Mouse (Mus musculus): ENCODE data around the gene Ankrd13a.

The Ankrd13a gene

DNA sequence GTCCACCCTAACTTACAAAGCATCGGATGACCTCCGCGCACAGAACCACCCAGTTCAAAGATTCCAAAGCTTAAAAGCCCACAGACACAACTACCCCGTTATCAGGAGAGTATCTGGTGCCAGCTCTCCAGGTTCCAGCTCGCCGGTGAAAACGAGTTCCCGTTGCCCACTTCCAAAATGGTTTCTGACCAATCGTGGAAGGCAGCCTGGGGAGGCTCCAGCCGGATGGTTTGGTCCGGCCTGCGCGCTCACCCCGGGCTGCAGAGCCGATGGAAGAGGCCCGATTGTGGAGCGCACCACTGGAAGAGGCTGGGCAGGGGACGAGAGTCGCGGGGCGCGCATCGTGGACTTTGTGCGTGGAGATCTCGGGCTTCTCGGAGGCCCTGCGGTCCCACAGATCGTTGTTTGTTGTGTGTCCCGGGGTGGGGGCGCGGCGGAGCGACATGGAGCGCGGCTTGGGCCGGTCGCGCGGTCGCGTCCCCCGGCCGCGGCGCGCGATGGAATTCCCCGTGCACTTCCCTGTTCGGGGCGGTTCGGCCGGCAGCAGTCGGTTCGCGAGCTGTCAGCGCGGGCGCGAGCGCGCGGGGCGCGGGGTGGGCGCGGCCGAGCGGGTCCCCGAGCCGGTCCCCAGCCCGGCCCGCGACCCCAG is at the start of gene Ankrd13a:
Ankrd13a (plus strand) TSS at position 275 of the 649 bp plus-strand sequence.
- peak; percentile 94 for DNase-seq

DNA sequence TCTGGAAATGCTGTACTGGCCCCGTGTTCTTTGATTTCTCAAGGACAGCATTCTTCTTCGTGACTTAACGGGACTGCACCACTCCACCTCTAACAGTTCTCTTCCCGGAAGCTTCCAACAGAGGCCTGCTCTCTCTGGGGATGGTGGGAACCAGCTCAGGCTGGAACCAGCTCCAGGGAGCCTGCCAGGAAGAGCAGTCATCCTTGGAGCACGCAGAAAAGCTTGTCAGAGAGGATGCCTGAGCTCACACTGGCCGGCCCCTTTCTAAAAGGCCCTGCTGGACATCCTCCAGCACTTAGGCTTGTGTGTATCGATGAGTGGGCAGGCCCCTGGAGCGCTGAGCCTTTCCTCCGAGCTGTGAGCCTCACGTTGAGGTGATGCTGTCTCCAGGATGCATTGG is 46.3 kb upstream of the Ankrd13a start:
- no peak for DNase-seq

DNA sequence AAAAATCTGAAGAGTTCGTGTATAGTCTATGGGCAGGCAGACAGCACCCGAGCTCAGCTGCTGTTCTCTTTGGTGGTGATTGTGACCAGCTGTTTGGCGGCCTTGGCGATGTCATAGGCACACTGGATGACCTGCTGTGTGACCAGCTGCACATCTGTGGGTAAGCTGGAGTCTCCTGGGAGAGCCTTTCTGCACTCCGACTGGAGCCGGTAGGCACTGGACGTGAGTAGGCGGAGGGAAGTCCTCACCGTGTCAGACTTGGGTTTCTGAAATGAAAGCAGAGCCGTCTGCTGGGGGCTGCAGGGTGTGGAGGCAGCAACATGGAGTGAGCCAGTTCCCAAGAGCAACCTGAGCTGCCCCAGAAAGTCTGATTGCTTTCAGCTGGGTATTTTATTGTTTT is 44.3 kb upstream of the Ankrd13a start:
- no peak for DNase-seq

DNA sequence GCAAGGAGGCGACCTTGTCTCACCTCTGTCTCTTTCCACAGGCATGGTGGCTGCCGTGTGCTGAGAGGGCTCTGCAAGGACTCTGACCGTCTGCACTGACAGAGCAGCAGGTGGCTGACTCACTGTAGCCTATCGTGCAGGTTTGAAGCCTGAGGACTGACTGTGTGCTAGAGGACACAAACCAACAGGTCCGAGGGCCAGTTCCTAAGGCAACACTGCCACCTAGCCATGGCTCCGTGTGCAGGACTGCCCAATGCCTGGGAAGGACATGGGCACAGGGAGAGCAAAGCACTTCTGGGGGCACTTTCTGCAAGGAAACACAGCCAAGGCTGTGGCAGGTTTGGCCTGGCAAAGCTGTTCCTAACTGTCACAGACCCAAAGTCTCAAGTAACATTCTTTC is 43.0 kb upstream of the Ankrd13a start:
- DNase-seq, result no peak

DNA sequence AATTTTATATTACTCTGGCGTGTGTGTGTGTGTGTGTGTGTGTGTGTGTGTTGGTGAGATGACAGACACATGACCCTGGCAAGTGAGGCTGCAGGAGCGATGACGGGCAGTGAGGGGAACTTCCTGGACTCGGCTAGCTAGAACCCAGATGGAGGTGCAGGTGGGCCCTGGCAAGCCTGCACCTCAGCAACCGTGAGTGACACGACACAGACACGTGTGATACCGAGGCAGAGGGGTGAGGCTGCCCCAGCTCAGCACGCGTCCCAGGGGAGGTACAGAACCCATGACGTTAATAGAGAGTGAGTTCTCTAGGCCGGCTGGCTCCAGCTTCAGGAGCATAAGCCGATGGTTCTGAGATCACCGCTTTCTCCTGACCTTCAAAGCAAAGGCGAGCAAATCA is 42.5 kb upstream of the Ankrd13a start:
- DNase-seq, result no peak

DNA sequence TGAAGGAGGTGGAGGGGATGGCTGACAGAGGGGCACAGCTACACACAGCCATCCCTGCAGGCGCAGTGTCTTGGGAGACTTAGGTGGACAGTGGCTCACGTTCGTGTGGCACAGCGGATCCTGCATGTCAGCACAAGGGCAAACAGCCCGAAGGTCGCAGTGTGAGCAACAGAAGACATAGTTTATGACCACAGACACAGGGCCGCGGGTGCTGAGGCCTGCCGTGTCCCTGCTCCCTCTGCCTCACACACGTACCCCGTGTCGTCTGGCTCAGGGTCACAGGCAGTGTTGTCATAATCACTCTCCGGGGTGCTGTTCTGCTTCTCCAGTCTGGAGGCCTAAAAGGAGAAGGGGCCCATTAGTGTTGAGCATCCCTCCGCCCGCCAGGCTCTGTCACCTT is 40.9 kb upstream of the Ankrd13a start:
- DNase-seq, result no peak

DNA sequence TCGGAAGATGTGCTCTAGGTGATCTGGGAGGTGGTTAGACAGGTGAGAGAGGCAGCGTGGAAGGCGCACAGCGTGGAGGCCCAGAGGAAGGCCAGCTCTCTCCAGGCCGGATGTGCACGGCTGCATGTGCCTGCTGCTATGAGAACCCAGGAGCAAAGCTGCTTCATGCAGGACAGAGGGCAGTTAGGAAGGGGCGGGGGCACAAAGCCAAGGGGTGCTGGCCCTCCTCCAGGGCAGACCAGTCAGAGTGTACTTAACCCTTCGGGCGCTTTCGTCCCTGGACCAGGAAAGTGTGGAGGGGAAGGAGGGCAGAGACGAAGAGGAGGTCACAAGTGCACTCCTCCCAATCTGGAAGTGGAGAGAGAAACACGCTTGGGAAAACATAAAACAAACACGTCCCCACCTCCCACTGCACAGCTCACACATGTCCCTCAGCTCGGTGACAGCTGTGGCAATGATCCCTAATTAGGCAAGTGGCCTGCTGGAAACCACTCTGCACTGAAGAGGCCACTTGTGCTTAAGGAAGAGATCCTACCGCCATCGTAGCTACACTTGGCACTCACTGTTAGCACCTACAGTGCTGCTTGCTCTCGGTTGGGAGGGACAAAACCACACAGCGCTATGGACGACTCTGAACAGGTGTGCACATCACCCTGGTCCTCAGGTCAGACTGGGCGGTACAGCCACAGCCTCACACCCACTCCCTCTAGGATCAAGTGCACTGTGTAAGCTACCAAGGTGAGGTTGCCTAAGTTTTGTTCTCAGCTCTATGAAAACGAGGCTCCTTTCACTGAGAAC is 37.2 kb upstream of the Ankrd13a start:
- DNase-seq, result peak; percentile 45

DNA sequence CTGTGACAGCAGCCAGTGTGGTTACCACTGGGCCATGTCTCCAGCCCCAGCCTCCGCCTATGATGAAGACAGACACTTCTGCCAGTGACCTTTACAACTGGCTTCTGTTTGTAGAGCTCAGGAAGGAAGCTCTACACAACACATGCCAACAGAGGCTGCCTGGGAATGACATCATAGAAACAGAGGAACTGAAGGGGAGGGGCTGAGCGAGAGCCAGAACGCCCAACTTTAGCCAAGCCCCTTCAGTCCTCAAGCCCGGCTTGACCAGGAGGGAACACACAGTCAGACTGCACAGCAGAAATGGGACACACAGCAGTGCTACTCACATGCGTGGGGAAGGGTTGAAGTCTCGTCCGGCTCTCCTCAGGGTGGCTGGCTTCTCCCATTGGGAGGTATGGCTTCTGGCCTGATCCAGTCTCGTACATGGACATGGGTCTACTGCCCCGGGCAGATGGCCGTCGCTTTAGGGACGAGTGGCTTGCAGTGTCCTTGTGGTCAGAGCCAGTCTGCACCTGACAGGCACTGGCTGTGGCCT is 35.7 kb upstream of the Ankrd13a start:
- DNase-seq, result peak; percentile 70

DNA sequence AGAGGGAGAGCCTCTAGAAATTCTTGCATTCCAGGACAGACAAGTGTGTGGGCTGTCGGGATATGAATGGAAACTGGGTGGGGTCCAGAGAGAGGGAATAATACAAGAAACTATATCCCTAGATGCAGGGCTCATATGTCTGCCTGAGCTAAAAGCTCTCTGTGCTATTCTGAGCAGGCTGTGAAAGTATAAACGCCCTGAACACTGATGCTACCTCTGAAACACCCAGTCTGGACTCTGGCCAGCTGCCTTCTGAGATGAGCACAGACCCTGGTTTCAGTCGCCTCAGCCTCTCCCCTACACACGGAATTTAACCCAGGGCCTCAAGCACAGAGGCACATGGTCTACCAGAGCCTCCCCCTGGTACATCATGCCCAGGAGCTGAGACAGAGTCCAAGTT is 33.9 kb upstream of the Ankrd13a start:
- DNase-seq, result peak; percentile 55

DNA sequence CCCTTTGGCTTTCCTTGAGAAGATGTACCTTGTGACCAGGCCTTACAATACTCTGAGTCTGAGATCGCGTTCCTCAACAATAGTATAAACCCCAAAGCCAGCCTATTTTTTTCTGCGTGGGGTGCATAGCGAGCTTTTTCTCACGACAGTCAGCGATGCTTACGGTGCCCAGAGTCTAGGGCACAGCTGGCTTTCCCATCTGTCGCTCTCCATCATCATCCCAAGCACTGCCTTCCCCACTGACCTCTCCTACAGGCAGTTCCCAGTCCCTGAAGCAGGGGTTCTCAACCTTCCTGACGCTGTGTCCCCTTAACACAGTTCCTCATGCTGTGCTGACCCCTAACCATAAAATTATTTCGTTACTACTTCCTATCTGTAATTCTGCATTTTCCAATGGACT is 31.9 kb upstream of the Ankrd13a start:
- DNase-seq, result no peak

DNA sequence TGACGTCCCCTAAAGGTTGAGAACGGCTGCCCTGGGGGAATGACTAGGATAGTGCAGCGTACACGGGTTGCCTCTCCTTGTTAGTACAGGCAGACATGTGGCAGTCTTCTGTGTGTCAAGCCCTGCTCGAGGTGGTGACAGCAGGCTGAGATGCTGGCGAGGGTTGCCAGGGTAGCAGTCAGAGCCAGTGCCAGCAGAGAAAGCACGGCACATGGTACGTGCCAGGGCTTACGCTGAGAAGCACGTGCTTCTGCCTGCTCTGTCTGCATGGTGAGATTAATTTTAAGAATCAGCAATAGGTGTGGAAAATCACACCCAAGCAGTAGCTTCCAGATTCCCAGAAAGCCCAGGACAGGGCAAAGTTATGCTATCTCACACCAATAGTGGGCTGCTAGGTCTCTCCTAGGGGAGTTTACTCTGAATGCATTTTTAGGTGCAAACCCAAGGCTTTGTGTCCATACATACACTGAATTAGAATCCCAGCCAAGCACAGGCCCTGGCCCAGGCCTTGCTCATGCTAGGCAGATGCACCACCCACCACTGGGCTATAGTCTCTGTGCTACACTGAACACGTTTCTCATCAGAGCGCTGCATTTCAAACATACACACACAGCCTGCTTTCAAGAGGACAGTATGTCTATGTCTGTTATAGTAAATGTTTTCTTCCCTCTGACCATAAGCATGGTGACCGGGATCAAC is 31.3 kb upstream of the Ankrd13a start:
- DNase-seq, result no peak

DNA sequence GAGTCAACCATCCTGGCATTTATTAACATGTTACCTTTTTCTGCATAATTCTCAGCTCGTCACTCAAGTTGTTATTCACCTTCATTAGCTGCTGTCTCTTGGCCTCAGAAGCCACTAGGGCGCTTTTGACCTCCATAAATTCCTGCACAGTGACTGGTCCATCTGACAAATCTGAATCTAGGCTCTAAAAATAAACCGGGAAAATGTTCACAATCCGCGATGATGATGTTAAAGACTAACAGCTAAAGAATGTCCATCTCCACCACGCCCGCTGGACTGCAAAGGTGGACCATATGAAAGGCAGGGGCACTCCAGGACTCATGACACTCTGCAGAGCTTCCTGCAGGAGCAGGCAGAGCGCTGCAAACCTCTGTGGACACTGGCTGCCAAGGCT is 30.8 kb upstream of the Ankrd13a start:
- no peak for DNase-seq

DNA sequence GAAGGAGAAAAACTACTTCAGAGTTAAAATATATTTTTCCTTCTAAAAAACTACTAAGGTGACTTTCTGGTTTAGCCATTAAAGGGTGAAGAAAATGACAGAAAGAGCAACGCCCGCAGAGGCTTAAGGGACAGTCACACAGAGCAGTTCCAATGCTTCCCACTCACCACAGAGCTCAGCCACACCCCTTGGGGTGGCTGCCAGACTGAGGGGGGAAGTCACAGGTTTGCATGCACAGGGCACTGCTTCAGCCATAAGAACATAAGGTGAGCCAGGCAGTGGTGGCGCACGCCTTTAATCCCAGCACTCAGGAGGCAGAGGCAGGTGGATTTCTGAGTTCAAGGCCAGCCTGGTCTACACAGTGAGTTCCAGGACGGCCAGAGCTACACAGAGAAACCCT is 28.9 kb upstream of the Ankrd13a start:
- DNase-seq, result peak; percentile 49

DNA sequence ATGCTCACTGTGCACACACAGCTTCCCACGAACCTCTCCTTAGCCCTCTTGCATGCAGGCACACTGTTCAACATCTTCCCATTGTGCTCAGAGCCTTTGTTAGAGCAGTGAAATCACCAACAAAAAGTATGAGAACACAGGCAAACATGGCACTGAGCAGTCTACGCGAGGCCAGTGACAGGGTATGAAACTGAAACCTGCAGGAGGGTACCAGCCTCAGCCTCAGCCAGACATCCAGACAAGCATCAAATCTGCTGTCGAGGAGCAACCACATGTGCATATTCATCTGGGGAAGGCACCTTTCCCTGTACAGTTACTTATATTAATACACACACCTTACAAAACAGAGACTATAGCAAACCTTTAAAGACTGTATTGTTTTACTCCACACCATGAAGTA is 27.6 kb upstream of the Ankrd13a start:
- DNase-seq, result no peak

DNA sequence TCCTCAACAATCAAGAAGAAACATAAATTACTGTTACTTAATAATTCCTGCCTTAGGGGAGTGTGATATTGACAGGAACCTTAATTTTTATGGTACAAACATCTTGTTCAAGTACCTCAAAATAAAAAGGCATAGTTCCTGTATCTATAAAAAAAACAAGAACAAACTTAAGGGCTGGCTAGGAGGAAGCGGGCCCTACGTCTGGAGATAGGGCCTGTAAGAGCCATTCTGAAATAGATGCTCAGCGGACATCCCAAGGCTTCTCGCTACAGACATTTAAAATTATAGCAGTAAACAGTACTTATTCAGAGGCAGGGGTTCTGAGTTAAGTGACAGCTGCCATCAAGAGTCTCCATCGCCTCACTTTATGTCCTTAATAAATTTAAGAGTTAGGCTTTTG is 27.0 kb upstream of the Ankrd13a start:
- DNase-seq, result no peak

DNA sequence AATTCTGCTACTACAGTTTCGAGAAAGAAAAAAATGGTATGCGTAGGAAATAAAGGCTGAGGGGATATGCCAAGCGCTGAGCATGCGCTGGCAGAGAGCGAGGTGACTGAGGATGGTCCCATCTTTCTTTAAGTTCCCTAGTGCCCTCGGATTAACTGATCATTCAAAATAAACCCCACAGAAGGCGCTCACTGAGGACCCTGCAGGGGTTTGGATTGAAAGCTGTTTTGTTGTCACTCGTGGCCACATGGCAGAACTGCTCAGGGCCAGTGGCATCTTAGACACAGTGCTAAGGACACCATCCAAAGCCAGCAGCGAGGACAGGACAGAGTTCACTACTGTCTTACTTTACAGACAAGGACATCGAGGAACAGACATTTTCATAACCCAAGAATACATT is 24.2 kb upstream of the Ankrd13a start:
- no peak for DNase-seq

DNA sequence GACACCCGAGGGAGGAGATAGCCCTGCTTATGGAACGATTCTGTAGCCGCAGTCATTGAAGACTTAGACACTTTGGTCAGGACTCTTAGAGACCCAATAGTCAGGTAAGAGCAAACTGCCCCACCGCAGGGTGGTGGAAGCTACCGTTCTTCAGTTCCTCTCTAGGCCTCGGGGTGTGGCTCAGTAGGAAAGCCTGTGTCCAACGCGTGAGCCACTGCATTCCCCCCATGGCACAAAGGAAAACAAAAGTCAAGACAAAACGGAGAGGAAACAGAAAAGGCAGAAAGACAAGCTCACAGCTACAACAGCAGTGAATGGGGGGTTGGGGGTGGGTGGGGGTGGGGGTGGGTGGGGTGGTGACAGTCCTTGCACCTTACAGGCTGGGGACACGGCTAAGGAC is 22.1 kb upstream of the Ankrd13a start:
- no peak for DNase-seq

DNA sequence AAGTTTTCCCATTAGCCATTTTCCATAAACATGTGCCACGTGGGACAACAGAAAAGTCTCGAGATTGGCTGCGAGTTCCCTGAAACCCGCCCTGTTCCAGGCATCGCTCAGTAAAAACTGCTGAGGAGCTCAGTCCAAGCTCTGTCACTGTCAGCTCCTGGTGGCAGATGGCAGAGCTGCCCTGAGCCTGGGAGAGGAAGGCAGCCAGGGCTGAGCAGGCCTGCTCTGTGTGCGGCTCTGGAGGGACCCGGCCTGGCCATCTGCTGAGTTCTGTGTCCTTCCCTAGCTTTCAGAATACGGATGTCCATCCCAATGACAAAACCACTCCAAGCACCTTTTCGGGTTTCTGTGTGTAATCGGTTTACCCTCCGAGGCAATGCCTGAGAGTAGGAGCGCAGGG is 21.1 kb upstream of the Ankrd13a start:
- DNase-seq, result no peak

DNA sequence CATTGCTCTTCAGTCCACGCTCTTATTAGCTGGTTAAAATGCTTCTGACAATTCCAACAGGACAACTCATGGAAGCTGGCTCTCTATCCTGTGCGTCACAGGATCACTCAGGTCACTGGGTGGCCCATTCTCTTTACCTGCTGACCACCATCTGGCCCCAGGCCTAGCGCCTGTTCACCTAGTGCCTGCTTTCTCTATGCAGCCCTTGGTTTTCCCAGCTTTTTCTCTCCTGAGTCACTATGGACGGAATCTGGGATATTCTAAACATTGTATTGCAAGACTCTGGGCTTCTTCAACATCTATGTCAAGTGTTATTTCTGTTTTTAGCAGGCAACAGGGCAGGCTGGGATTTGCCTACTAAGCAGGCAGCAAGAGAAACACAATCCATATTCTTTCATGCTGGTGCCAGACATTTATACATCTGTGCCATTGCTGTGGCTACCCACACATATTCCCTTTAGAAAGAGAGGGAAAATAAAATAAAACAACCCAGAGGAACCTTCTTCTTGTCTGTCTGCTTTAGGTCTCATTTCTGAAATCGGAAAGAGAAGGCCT is 14.9 kb upstream of the Ankrd13a start:
- no peak for DNase-seq

DNA sequence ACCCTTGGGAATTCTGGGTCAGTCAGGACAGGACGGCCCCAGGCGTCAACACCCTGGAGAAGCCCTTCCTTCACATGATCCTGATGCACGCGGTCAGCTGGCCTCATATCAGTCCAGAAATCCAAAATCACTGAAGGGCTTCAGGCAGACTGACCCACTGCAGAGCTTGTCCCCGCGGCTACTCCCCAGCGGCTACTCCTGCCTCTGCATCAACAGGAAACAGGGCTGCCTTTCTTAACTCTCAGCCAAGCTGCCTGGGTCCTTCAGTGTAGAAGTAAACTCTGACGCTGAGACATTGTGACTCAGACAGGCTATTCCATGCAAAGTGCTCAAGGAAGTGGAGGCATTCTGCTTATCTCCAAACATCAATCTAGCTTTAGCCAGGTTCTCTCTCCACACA is 12.5 kb upstream of the Ankrd13a start:
- DNase-seq, result no peak

DNA sequence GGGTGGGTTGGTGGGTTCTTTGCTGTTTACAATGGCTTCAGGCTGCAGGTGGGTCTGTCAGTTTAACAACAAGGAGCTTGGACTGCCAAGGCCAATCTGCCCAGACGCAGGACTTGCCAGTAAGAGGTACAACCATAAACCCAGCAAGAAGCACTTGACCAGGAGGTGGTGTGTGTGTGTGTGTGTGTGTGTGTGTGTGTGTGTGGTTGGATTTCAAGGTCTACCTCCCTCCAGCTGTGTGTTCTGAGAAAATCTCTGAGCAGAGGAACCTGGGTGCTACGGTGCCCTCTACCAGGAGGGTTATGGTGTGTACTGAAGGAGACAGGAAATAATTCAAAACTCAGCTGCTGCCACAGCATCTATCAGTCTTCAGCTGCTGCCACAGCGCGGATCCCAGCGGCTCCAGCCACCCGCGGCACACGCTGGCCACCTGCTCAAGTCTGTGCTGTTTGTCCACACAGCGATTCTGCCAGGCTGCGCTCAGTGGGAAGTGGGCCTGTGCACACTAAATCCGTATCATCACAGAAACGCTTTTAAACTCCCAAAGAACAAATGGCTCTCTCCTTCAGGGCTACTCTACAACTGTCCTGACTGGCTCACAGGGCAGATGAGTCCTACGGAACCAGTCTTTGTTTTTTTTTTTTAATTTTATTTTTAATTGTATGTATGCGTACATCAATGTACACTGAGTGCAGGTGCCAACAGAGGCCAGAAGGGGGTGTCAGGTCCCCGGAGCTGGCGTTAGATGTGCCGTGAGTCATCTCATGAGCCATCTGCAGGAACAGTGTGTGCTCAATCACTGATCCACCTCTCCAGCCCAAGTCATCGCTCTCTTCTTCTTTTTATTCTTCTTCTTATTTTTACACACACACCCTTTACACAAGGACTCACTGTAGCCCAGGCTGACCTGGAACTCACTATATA is 9.4 kb upstream of the Ankrd13a start:
- DNase-seq, result no peak

DNA sequence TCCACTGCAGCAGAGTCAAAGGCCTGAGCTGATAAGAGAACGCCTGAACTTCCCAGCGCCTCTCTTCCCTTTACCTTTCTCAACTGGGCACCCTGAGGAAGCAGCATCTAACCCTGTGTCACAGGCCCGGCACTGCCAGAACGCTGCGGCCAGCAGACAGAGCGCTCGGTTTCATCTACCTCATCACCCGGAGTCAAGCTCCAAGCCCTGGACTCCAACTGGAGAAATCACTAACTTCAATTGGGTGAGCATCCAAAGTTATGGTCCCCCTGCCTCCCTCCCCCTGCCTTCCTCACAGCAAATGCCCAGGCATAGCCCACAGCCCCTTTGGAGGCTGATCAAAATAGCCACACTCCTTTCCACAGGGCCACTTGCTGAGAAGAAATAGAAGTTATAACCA is 7.8 kb upstream of the Ankrd13a start:
- DNase-seq, result no peak
